Mouse (Mus musculus) heart, adult 8-10 months (tissue): Measurements from ENCODE around the gene Stk19. TPM values are rescaled to one million over a fixed set of nuclear protein-coding genes. Genes with fewer than 3 reads are reported as not detected.
A peak's percentile ranks its signal among the peaks of the same experiment; 100 is the strongest.
"Not testable (repeated sequence)": the region's sequence is repeated elsewhere in the genome, so short reads cannot be mapped to it uniquely, and the experiment has no call there.

Source experiments
- DNase-seq: peaks from one replicate; pipeline ENCODE4 v3.0.0; 2022; ENCODE audit warnings: low spot score
- microRNA-seq: library from miRNA; unstranded; fragments of <30 nt; microRNA quantifications from one replicate; pipeline ENCODE4 v1.2.0, GENCODE M21; 2022
- total RNA-seq, 4 experiments: library from RNA; stranded (reverse); gene quantifications; 2 replicates each; pipeline ENCODE4 v1.2.4; 2022

Gene Stk19
- total RNA-seq, 4 experiments from 2014 or later = 8.2 to 14.6 (median 9.5) TPM

DNA sequence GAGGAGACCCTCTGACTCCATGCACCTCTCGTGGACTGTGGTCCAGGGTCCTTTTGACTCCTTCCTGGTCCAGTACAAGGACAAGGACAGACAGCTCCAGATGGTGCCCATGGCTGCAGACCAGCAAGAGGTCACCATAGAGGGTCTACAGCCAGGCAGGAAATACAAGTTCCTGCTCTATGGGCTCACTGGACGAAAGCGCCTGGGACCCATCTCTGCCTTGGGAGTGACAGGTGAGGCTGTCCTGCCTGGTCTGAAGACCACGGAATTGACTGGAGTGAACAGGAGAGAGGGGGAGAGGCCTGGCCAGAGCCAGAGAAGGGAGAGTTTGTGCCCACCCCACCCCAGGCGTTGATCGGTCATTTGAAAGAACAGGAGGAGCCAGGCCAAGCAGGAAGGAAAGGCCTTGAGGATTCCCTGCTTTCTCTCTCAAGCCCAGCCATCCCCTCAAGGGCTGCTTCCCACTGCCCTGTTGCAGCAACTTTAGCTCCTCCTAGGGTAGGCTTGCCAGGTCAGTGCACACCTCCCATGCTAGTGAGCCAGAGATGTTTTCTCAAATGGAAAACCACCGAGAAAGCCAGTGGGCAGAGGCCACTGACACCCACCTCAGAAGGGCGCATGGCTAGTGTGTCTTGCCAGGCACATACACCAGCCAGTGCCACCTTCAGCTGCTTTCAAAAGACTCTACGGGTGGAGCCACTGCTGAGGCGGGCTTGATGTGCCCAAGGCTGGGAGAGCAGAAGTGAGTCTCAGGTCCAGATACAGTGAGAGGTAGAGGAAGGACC, 39.3 kb downstream of the Stk19 start:
- DNase-seq = not testable (repeated sequence)

GRCm38 (mm10) chr17:34796311-34797140, 40.2 kb downstream of the Stk19 start:
- DNase-seq = no peak

- peak; percentile 9 for DNase-seq
Observed at GRCm38 (mm10) chr17:34795633-34796032, 41.1 kb downstream of the Stk19 start.

DNA sequence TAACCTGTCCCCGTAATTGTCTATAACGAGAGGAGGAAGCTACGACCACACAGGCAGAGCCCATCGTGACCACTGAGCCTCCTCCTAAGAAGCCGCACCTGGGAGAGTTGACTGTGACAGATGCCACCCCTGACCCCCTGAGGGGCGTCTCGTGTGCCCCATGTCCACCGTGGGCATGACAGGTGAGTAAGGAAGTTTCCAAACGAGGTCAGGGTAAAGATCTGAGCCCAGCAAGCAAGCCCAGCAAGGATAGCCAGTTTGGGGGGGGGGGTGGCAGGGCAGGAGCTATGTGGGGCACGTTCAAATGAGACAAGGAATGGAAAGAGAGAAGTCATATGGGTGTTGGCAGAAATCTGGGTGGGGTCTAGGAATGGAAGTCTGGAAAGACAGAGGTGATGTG, 41.7 kb downstream of the Stk19 start:
- no peak for DNase-seq

GRCm38 (mm10) chr17:34777680-34778325, 58.9 kb downstream of the Stk19 start:
- no peak for DNase-seq

Small RNA genes lying within 50 kb of the gene (microRNA-seq; reads per million reads assigned to microRNA genes)
- not detected for gene Mir6970
- gene Mir6971 = 2.5 reads per million
- gene Mir6972 = not detected

Other genes starting within 250 kb of the Stk19 start
- 1 to 10 TPM; 2.0 to 4.5 (median 3.1) TPM for gene Gpsm3, start 247.1 kb downstream of the Stk19 start, total RNA-seq
- gene Pbx2, start 245.7 kb downstream of the Stk19 start, total RNA-seq = 10 to 100 TPM; 16.0 to 20.6 (median 17.6) TPM
- gene Ager, start 239.1 kb downstream of the Stk19 start, total RNA-seq = under 1 TPM in 2 of 4 experiments, not detected in 2; 0.14 to 0.16 TPM
- gene Rnf5, start 233.3 kb downstream of the Stk19 start, total RNA-seq = 10 to 100 TPM; 37.4 to 42.5 (median 39.1) TPM
- 10 to 100 TPM; 66.5 to 78.4 (median 73.4) TPM for gene Agpat1, start 232.7 kb downstream of the Stk19 start, total RNA-seq
- gene Egfl8, start 221.0 kb downstream of the Stk19 start, total RNA-seq = 1 to 10 TPM in 3 of 4 experiments, under 1 TPM in 1; 0.94 to 1.3 (median 1.0) TPM
- gene Ppt2, start 208.4 kb downstream of the Stk19 start, total RNA-seq = 10 to 100 TPM; 48.1 to 68.8 (median 59.5) TPM
- gene Prrt1, start 207.4 kb downstream of the Stk19 start, total RNA-seq = 1 to 10 TPM in 3 of 4 experiments, under 1 TPM in 1; 0.92 to 1.4 (median 1.1) TPM
- gene Fkbpl, start 192.2 kb downstream of the Stk19 start, total RNA-seq = 1 to 10 TPM; 6.9 to 9.7 (median 8.6) TPM
- gene Atf6b, start 189.8 kb downstream of the Stk19 start, total RNA-seq = 10 to 100 TPM; 14.4 to 19.9 (median 16.0) TPM
- 10 to 100 TPM; 22.4 to 34.3 (median 32.2) TPM for gene Tnxb, start 166.4 kb downstream of the Stk19 start, total RNA-seq
- gene C4b, start 93.1 kb downstream of the Stk19 start, total RNA-seq = 10 to 100 TPM; 14.3 to 71.5 (median 21.2) TPM
- under 1 TPM in 1 of 4 experiments, not detected in 3; 0.35 TPM for gene Cyp21a1, start 32.4 kb downstream of the Stk19 start, total RNA-seq
- 10 to 100 TPM; 10.6 to 15.9 (median 11.5) TPM for gene Dxo, start 74 bp upstream of the Stk19 start, total RNA-seq
- gene Skiv2l, start 13.3 kb upstream of the Stk19 start, total RNA-seq = 10 to 100 TPM; 21.8 to 29.1 (median 25.8) TPM
- 10 to 100 TPM; 16.6 to 17.9 (median 16.7) TPM for gene Nelfe, start 13.4 kb upstream of the Stk19 start, total RNA-seq
- gene Cfb, start 25.6 kb upstream of the Stk19 start, total RNA-seq = 1 to 10 TPM; 2.2 to 8.5 (median 4.5) TPM
- gene Zbtb12, start 42.5 kb upstream of the Stk19 start, total RNA-seq = 1 to 10 TPM; 8.5 to 9.9 (median 9.1) TPM
- gene Gm20547, start 45.1 kb upstream of the Stk19 start, total RNA-seq = not detected
- gene C2, start 61.3 kb upstream of the Stk19 start, total RNA-seq = 1 to 10 TPM; 1.8 to 4.1 (median 3.0) TPM
- 10 to 100 TPM; 41.5 to 45.8 (median 42.4) TPM for gene Ehmt2, start 61.5 kb upstream of the Stk19 start, total RNA-seq
- not detected for gene Slc44a4, start 77.5 kb upstream of the Stk19 start, total RNA-seq
- 10 to 100 TPM; 13.0 to 16.1 (median 14.4) TPM for gene Neu1, start 94.3 kb upstream of the Stk19 start, total RNA-seq
- 1 to 10 TPM; 1.4 to 5.5 (median 2.6) TPM for gene Hspa1b, start 122.3 kb upstream of the Stk19 start, total RNA-seq
- gene Gm20481, start 133.0 kb upstream of the Stk19 start, total RNA-seq = not detected
- 1 to 10 TPM; 1.8 to 7.5 (median 3.6) TPM for gene Hspa1a, start 135.2 kb upstream of the Stk19 start, total RNA-seq
- gene Hspa1l, start 135.8 kb upstream of the Stk19 start, total RNA-seq = 10 to 100 TPM in 2 of 4 experiments, 1 to 10 TPM in 2; 8.7 to 13.3 (median 11.0) TPM
- gene Lsm2, start 144.9 kb upstream of the Stk19 start, total RNA-seq = 10 to 100 TPM; 17.5 to 21.7 (median 17.9) TPM
- 10 to 100 TPM; 28.3 to 31.4 (median 29.3) TPM for gene Vars, start 164.0 kb upstream of the Stk19 start, total RNA-seq
- 10 to 100 TPM; 12.0 to 18.5 (median 16.6) TPM for gene Vwa7, start 179.6 kb upstream of the Stk19 start, total RNA-seq
- gene Sapcd1, start 191.1 kb upstream of the Stk19 start, total RNA-seq = not detected
- gene Msh5, start 209.8 kb upstream of the Stk19 start, total RNA-seq = under 1 TPM in 2 of 4 experiments, not detected in 2; 0.33 to 0.56 TPM
- 10 to 100 TPM; 21.6 to 33.8 (median 30.0) TPM for gene Clic1, start 213.0 kb upstream of the Stk19 start, total RNA-seq
- 10 to 100 TPM; 13.5 to 22.7 (median 21.5) TPM for gene Ddah2, start 222.1 kb upstream of the Stk19 start, total RNA-seq
- not detected for gene Ly6g6c, start 228.4 kb upstream of the Stk19 start, total RNA-seq
- 1 to 10 TPM in 1 of 4 experiments, under 1 TPM in 3; 0.34 to 1.0 (median 0.85) TPM for gene Mpig6b, start 229.2 kb upstream of the Stk19 start, total RNA-seq
- not detected for gene Ly6g6e, start 240.0 kb upstream of the Stk19 start, total RNA-seq
- gene Ly6g6d, start 241.1 kb upstream of the Stk19 start, total RNA-seq = under 1 TPM in 3 of 4 experiments, not detected in 1; 0.69 to 0.95 (median 0.85) TPM
- under 1 TPM in 1 of 4 experiments, not detected in 3; 0.24 TPM for gene Ly6g6f, start 248.7 kb upstream of the Stk19 start, total RNA-seq